Mouse (Mus musculus) layer of hippocampus, adult 2 months (tissue): Measurements from ENCODE around the gene Ccdc155. TPM values are rescaled to one million over a fixed set of nuclear protein-coding genes. Genes with fewer than 3 reads are reported as not detected.

Experiments used
- DNase-seq, 2 experiments: peaks; one replicate each; pipeline ENCODE4 v3.0.0; 2022; ENCODE audit warnings: low spot score in 2 of 2
- H3K27ac ChIP-seq: fragments of 200-600 bp; 2 replicates; pipeline ENCODE4 v1.8.1; 2022
- H3K4me3 ChIP-seq: fragments of 200-600 bp; 2 replicates; pipeline ENCODE4 v1.8.1; 2022; ENCODE audit warnings: mild to moderate bottlenecking
- CTCF ChIP-seq: fragments of 200-600 bp; conservative IDR thresholded peaks from 2 replicates; pipeline ENCODE4 v1.8.1; 2022; ENCODE audit warnings: antibody characterized with exemption, mild to moderate bottlenecking, moderate library complexity
- total RNA-seq, 2 experiments: library from RNA; stranded (reverse); gene quantifications; 2 replicates each; pipeline ENCODE4 v1.2.3; 2021

The Ccdc155 gene
- total RNA-seq, 2 experiments from 2014 or later, result 3.5 to 3.9 TPM

GRCm38 (mm10) chr7:45213708-45214107 lies 9.0 kb upstream of the Ccdc155 start:
- no peak overlapping the region for H3K4me3 ChIP-seq
- no peak overlapping the region for H3K27ac ChIP-seq
- no peak for TF ChIP-seq CTCF
- DNase-seq, result no peak

- no peak for TF ChIP-seq CTCF
- Histone ChIP-seq H3K27ac (no peak overlapping the region), H3K4me3 (no peak overlapping the region)
- DNase-seq, result no peak
Observed at GRCm38 (mm10) chr7:45212356-45212755, 7.7 kb upstream of the Ccdc155 start.

DNA sequence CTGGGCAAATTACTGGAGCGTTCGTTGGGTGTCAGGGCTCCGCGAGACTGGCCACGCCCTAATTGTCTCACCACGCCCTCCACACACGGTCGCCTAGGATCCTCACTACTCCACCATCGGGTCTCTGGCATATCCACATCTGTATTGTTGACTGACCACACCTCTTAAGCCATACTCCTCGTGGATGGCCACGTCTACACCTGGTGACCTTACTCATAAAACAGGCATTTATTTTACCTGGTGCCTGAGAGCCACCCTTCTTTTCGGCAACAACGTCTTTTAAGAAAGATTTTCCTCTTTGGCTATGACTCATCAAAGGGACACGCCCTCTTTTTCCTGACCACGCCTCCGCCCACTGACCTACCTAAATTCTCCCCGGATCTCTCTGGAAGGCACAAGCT lies 7.2 kb upstream of the Ccdc155 start, which contains the start of gene Dkkl1:
TSS of gene Dkkl1 (minus strand) at position 297 of the 401 bp plus-strand sequence.
- Histone ChIP-seq H3K27ac (no peak within 1 kb of the TSS), H3K4me3 (no peak within 1 kb of the TSS)
- TF ChIP-seq CTCF, result no peak
- DNase-seq, result no peak

- DNase-seq, result no peak
Observed at GRCm38 (mm10) chr7:45211070-45211469, 6.4 kb upstream of the Ccdc155 start.

GRCm38 (mm10) chr7:45208260-45208659 lies 3.6 kb upstream of the Ccdc155 start:
- Histone ChIP-seq H3K27ac (no peak overlapping the region), H3K4me3 (no peak overlapping the region)
- TF ChIP-seq CTCF, result peak; percentile 48
- no peak for DNase-seq

More at GRCm38 (mm10) chr7:45211070-45211469, 6.4 kb upstream of the Ccdc155 start:
- Histone ChIP-seq H3K4me3 (no peak overlapping the region), H3K27ac (no peak overlapping the region)
- no peak for TF ChIP-seq CTCF

- H3K27ac ChIP-seq, result no peak overlapping the region
- TF ChIP-seq CTCF, result no peak
- no peak for DNase-seq
- no peak overlapping the region for H3K4me3 ChIP-seq
Observed at GRCm38 (mm10) chr7:45202654-45203053, 2.0 kb downstream of the Ccdc155 start.

- no peak for DNase-seq
- Histone ChIP-seq H3K27ac (peak overlapping the region; percentile 62; the same call in 1 of the 2 replicates), H3K4me3 (no peak overlapping the region)
- no peak for TF ChIP-seq CTCF
Observed at GRCm38 (mm10) chr7:45198961-45199360, 5.7 kb downstream of the Ccdc155 start.

- H3K27ac ChIP-seq, result peak overlapping the region; percentile 62; the same call in 1 of the 2 replicates
- peak in 1 of 2 experiments; percentile 75 for DNase-seq
Observed at GRCm38 (mm10) chr7:45198435-45198834, 6.3 kb downstream of the Ccdc155 start.

GRCm38 (mm10) chr7:45196994-45197393 lies 7.7 kb downstream of the Ccdc155 start:
- no peak for TF ChIP-seq CTCF
- no peak for DNase-seq
- no peak overlapping the region for H3K27ac ChIP-seq
- H3K4me3 ChIP-seq, result no peak overlapping the region

More at GRCm38 (mm10) chr7:45198435-45198834, 6.3 kb downstream of the Ccdc155 start:
- TF ChIP-seq CTCF, result peak; percentile 85
- H3K4me3 ChIP-seq, result no peak overlapping the region

DNA sequence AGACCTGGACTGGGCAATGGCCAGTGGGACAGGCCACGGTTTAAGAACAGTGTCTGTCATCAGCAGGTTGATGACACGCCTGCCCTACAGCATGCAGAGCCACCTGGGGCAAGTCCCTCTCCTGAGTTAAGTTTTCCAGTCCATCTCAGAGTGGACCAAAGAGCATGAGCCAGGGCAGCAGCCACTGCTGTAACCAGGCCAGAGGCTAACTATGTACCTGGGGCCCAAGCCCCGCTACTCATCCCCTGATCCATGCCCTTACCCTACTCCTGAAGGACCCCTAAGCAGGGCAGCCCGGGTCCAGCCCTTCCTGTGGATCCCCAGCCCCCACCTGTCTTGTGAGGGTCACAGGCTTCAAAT lies 8.5 kb downstream of the Ccdc155 start:
- no peak for TF ChIP-seq CTCF
- no peak for DNase-seq
- Histone ChIP-seq H3K27ac (no peak overlapping the region), H3K4me3 (no peak overlapping the region)

GRCm38 (mm10) chr7:45195341-45196175 lies 9.1 kb downstream of the Ccdc155 start:
- no peak for DNase-seq
- no peak for TF ChIP-seq CTCF
- no peak overlapping the region for H3K27ac ChIP-seq
- no peak overlapping the region for H3K4me3 ChIP-seq

DNA sequence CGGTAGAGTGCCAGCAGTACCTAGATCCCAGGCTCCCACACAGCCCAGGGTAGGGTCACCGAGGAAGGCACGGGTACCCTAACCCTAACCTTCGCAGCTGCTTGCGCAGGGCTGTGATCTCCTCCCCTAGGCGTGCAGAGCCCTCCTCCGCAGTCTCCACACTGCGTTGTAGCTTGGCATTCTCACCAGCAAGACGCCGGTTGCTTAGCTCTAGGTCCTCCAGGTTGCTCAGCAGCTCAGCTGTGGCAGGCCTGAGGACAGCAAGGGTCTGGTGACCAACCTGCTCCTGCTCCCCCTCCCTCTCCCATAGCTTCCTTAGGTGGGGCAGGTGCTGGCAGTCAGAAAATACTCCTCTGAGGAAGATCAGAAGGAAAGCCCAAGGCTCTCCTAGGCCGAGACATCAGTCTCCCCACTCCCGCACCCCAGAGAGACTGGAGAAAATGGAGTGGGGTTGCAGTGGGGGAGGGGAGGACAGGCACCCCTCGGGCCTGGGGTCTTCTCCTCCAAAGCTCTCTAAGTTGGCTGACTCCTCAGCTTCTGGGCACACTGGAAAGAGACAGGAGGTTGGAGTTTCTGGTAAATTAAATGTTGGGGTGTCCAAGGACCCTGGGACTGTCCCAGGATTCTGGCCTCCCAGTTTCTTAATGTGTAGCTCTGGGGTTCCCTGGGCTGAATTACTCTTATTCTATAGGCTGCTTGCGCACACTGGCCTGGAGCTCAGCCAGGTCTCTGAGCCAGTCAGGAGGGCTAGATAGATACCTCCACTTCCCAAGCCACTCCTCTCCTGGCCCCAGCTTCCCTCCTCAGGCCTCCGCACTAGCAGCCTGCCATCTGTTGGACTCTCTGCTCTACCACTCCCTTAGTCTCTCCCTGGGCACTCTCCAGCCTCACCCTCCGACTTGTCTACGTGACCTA lies 10.6 kb downstream of the Ccdc155 start:
- TF ChIP-seq CTCF, result no peak

GRCm38 (mm10) chr7:45193406-45193805 lies 11.3 kb downstream of the Ccdc155 start:
- TF ChIP-seq CTCF, result 0 out of 2 replicates have a peak, but pooled peaks have one; percentile 17
- DNase-seq, result no peak
- no peak overlapping the region for H3K27ac ChIP-seq

More for the DNA sequence above, 10.6 kb downstream of the Ccdc155 start:
- no peak for DNase-seq
- Histone ChIP-seq H3K4me3 (no peak overlapping the region), H3K27ac (no peak overlapping the region)

More at GRCm38 (mm10) chr7:45193406-45193805, 11.3 kb downstream of the Ccdc155 start:
- no peak overlapping the region for H3K4me3 ChIP-seq
